Mouse (Mus musculus) cerebellum, adult 2 months (tissue): ENCODE results near the gene Olfr669.

Source experiments
- CTCF ChIP-seq: fragments of 200-500 bp; IDR thresholded peaks from 2 replicates; pipeline ENCODE4 v1.5.1; 2011; ENCODE audit warnings: low read depth, mild to moderate bottlenecking, control low read depth, low read length, moderate library complexity, borderline replicate concordance; ENCODE audit not compliant: insufficient read depth
- POLR2A ChIP-seq: fragments of 200-500 bp; IDR thresholded peaks from 2 replicates; pipeline ENCODE4 v1.6.1; 2011; ENCODE audit warnings: low read length, control low read depth, borderline replicate concordance; ENCODE audit not compliant: insufficient read depth

DNA sequence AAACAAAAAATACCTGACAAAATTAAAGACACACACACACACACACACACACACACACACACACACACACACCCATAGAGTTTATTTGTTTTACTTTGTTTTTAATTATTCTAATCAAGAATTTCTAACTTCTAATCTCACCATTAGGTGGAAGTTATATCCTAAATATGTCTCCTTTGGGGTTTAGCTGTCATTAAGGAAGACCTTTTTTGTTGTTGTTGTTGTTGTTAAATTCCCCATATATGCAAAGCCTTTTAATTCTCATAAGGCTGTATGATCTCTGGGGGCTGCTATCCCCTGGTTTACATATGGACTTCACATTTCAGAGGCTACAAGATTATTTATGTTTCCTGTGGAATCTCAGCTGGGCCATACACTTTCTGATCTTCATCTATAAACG is at the start of gene Olfr669:
- no peak for TF ChIP-seq CTCF
- TF ChIP-seq POLR2A, result no peak
